Mouse (Mus musculus) CH12.LX (cell line): ENCODE results near the gene D1Pas1. TPM values are rescaled to one million over a fixed set of nuclear protein-coding genes. Genes with fewer than 3 reads are reported as not detected.

Experiments
- DNase-seq: peaks from one replicate; pipeline ENCODE4 v3.0.0-alpha.2; 2013; ENCODE audit errors: extremely low read depth
- H3K27ac ChIP-seq: 2 replicates; pipeline ENCODE4 v1.5.1; 2012; ENCODE audit warnings: low read depth, mild to moderate bottlenecking, control low read depth, moderate library complexity; ENCODE audit not compliant: insufficient read depth
- H3K27me3 ChIP-seq: replicated peaks from 2 replicates; pipeline ENCODE3; 2012; ENCODE audit warnings: inconsistent platforms
- H3K36me3 ChIP-seq, 2 experiments: replicated peaks in 1 of 2; 2 replicates each; pipeline versions ENCODE3 to v1.6.1; 2012; ENCODE audit warnings: inconsistent platforms in 1 of 2, low read length in 1 of 2, mild to moderate bottlenecking in 1 of 2, mixed read lengths in 1 of 2, moderate library complexity in 1 of 2; ENCODE audit not compliant: control insufficient read depth in 1 of 2, insufficient read depth in 1 of 2
- H3K4me1 ChIP-seq, 2 experiments: 2 replicates each; pipeline ENCODE4 v1.6.1; 2012; ENCODE audit warnings: inconsistent platforms in 1 of 2, moderate library complexity in 1 of 2; ENCODE audit not compliant: insufficient read depth in 2 of 2, control insufficient read depth in 1 of 2
- H3K4me2 ChIP-seq: 2 replicates; pipeline ENCODE4 v1.6.1; 2012; ENCODE audit warnings: low read depth, mild to moderate bottlenecking, control low read depth; ENCODE audit not compliant: poor library complexity, insufficient read depth, severe bottlenecking
- H3K4me3 ChIP-seq, 3 experiments: fragments of 150-350 bp in 1 of 3; sonication (generic) in 1 of 3; replicated peaks in 1 of 3; 2 replicates each; pipeline versions ENCODE3 to v1.5.1; 2011 to 2012; ENCODE audit warnings: low read depth in 2 of 3, low read length in 2 of 3, mild to moderate bottlenecking in 2 of 3, moderate library complexity in 2 of 3, control low read depth in 1 of 3, improper control_type of control experiment in 1 of 3, inconsistent platforms in 1 of 3, mixed read lengths in 1 of 3; ENCODE audit not compliant: poor library complexity in 1 of 3
- H3K79me2 ChIP-seq: replicated peaks from 2 replicates; pipeline ENCODE4 v1.6.1; 2012; ENCODE audit warnings: mild to moderate bottlenecking, moderate library complexity; ENCODE audit not compliant: control insufficient read depth, poor library complexity, insufficient read depth, severe bottlenecking; ENCODE audit errors: extremely low read depth
- H3K9ac ChIP-seq: 2 replicates; pipeline ENCODE4 v1.6.1; 2012; ENCODE audit warnings: low read depth, mild to moderate bottlenecking, control low read depth, moderate library complexity; ENCODE audit not compliant: insufficient read depth
- H3K9me3 ChIP-seq: replicated peaks from 2 replicates; pipeline ENCODE3; 2012; ENCODE audit warnings: low read length, inconsistent platforms, mixed read lengths
- BHLHE40 ChIP-seq: IDR thresholded peaks from 2 replicates; pipeline ENCODE4 v1.6.1; 2011; ENCODE audit warnings: mild to moderate bottlenecking, low read depth, low read length, improper control_type of control experiment
- CHD1 ChIP-seq: IDR thresholded peaks from 2 replicates; pipeline ENCODE4 v1.6.1; 2012; ENCODE audit warnings: low read depth, low read length, improper control_type of control experiment, inconsistent platforms
- CHD2 ChIP-seq: IDR thresholded peaks from 2 replicates; pipeline ENCODE4 v1.6.1; 2011; ENCODE audit warnings: low read length, improper control_type of control experiment
- E2F4 ChIP-seq: IDR thresholded peaks from 2 replicates; pipeline ENCODE4 v1.6.1; 2011; ENCODE audit warnings: low read depth, low read length, improper control_type of control experiment; ENCODE audit not compliant: insufficient replicate concordance
- ELF1 ChIP-seq: IDR thresholded peaks from 2 replicates; pipeline ENCODE4 v1.6.1; 2014; ENCODE audit warnings: low read depth, mild to moderate bottlenecking, inconsistent platforms, low read length, improper control_type of control experiment
- EP300 ChIP-seq: IDR thresholded peaks from 2 replicates; pipeline ENCODE4 v1.6.1; 2011; ENCODE audit warnings: low read length, improper control_type of control experiment
- HCFC1 ChIP-seq: IDR thresholded peaks from 2 replicates; pipeline ENCODE4 v1.6.1; 2012; ENCODE audit warnings: low read depth, mild to moderate bottlenecking, inconsistent platforms, low read length, improper control_type of control experiment
- IRF4 ChIP-seq: IDR thresholded peaks from 2 replicates; pipeline ENCODE4 v1.6.1; 2014; ENCODE audit warnings: low read depth, mild to moderate bottlenecking, inconsistent platforms, low read length, improper control_type of control experiment
- JUN ChIP-seq: IDR thresholded peaks from 2 replicates; pipeline ENCODE4 v1.6.1; 2011; ENCODE audit warnings: low read depth, mild to moderate bottlenecking, low read length, improper control_type of control experiment, moderate library complexity; ENCODE audit not compliant: insufficient read depth
- KAT2A ChIP-seq: IDR thresholded peaks from 2 replicates; pipeline ENCODE4 v1.6.1; 2012; ENCODE audit warnings: low read length, improper control_type of control experiment, inconsistent platforms; ENCODE audit not compliant: insufficient replicate concordance
- MEF2A ChIP-seq: IDR thresholded peaks from 2 replicates; pipeline ENCODE4 v1.6.1; 2014; ENCODE audit warnings: low read depth, mild to moderate bottlenecking, inconsistent platforms, low read length, improper control_type of control experiment, borderline replicate concordance
- MXI1 ChIP-seq: IDR thresholded peaks from 2 replicates; pipeline ENCODE4 v1.6.1; 2011; ENCODE audit warnings: mild to moderate bottlenecking, low read depth, low read length, improper control_type of control experiment
- MYC ChIP-seq: IDR thresholded peaks from 2 replicates; pipeline ENCODE4 v1.6.1; 2011; ENCODE audit warnings: low read depth, mild to moderate bottlenecking, improper control_type of control experiment, low read length
- NELFE ChIP-seq: IDR thresholded peaks from 2 replicates; pipeline ENCODE4 v1.6.1; 2011; ENCODE audit warnings: low read depth, low read length, improper control_type of control experiment
- NRF1 ChIP-seq: IDR thresholded peaks from 2 replicates; pipeline ENCODE4 v1.6.1; 2014; ENCODE audit warnings: low read depth, mild to moderate bottlenecking, inconsistent platforms, low read length, improper control_type of control experiment, moderate library complexity
- PAX5 ChIP-seq: IDR thresholded peaks from 2 replicates; pipeline ENCODE4 v1.6.1; 2012; ENCODE audit warnings: low read length, inconsistent platforms, mixed read lengths
- POLR2A ChIP-seq: IDR thresholded peaks from 2 replicates; pipeline ENCODE4 v1.6.1; 2011; ENCODE audit warnings: low read depth, mild to moderate bottlenecking, improper control_type of control experiment, low read length
- POLR2AphosphoS2 ChIP-seq: IDR thresholded peaks from 2 replicates; pipeline ENCODE4 v1.6.1; 2011; ENCODE audit warnings: low read depth, low read length, improper control_type of control experiment
- RAD21 ChIP-seq: IDR thresholded peaks from 2 replicates; pipeline ENCODE4 v1.6.1; 2011; ENCODE audit warnings: low read depth, mild to moderate bottlenecking, low read length, improper control_type of control experiment, moderate library complexity
- RCOR1 ChIP-seq: conservative IDR thresholded peaks from 2 replicates; pipeline ENCODE4 v1.6.1; 2012; ENCODE audit warnings: low read depth, mild to moderate bottlenecking, inconsistent platforms, low read length, improper control_type of control experiment
- SIN3A ChIP-seq: IDR thresholded peaks from 2 replicates; pipeline ENCODE4 v1.6.1; 2012; ENCODE audit warnings: low read length, improper control_type of control experiment, inconsistent platforms
- SMC3 ChIP-seq: IDR thresholded peaks from 2 replicates; pipeline ENCODE4 v1.6.1; 2011; ENCODE audit warnings: low read depth, low read length, improper control_type of control experiment
- TBP ChIP-seq: conservative IDR thresholded peaks from 2 replicates; pipeline ENCODE4 v1.6.1; 2011; ENCODE audit warnings: low read depth, low read length, improper control_type of control experiment
- TCF12 ChIP-seq: IDR thresholded peaks from 2 replicates; pipeline ENCODE4 v1.6.1; 2014; ENCODE audit warnings: low read depth, mild to moderate bottlenecking, inconsistent platforms, low read length, improper control_type of control experiment
- UBTF ChIP-seq: IDR thresholded peaks from 2 replicates; pipeline ENCODE4 v1.6.1; 2012; ENCODE audit warnings: low read depth, mild to moderate bottlenecking, inconsistent platforms, low read length, improper control_type of control experiment, moderate library complexity
- USF1 ChIP-seq: IDR thresholded peaks from 2 replicates; pipeline ENCODE4 v1.6.1; 2014; ENCODE audit warnings: low read depth, mild to moderate bottlenecking, inconsistent platforms, low read length, improper control_type of control experiment
- ZNF384 ChIP-seq: IDR thresholded peaks from 2 replicates; pipeline ENCODE4 v1.6.1; 2012; ENCODE audit warnings: low read depth, low read length, improper control_type of control experiment, inconsistent platforms
- dilution Hi-C: fragments of 300-500 bp; cut with MboI; formaldehyde crosslinking; loops from 2 replicates; pipeline ENCODE4 v1.14.3; 2020; ENCODE audit warnings: low sequenced_read_pairs; ENCODE audit not compliant: extremely low pct_unique_long_range_greater_than_20kb, extremely low pct_ligation_motif_present
- in situ Hi-C: fragments of 300-500 bp; cut with MboI; formaldehyde crosslinking; loops from 3 replicates; pipeline ENCODE4 v1.14.3; 2019; ENCODE audit warnings: low sequenced_read_pairs, low pct_ligation_motif_present, low pct_unique_long_range_greater_than_20kb, mixed read lengths
- polyA plus RNA-seq: library from polyadenylated mRNA; unstranded; fragments of >175 nt; gene quantifications from 2 replicates; pipeline ENCODE4 v1.2.1, GENCODE M21; 2012; ENCODE audit warnings: low read depth; ENCODE audit not compliant: insufficient read length
- total RNA-seq, 2 experiments: library from RNA; depleted of rRNA; stranded (reverse); fragments of 300-350 nt in 1 of 2; fragments of >200 nt in 1 of 2; gene quantifications; 2 replicates each; pipeline ENCODE4 v1.2.3; 2012 to 2014

The D1Pas1 gene
- total and polyA plus RNA-seq, 3 experiments, result not detected

DNA sequence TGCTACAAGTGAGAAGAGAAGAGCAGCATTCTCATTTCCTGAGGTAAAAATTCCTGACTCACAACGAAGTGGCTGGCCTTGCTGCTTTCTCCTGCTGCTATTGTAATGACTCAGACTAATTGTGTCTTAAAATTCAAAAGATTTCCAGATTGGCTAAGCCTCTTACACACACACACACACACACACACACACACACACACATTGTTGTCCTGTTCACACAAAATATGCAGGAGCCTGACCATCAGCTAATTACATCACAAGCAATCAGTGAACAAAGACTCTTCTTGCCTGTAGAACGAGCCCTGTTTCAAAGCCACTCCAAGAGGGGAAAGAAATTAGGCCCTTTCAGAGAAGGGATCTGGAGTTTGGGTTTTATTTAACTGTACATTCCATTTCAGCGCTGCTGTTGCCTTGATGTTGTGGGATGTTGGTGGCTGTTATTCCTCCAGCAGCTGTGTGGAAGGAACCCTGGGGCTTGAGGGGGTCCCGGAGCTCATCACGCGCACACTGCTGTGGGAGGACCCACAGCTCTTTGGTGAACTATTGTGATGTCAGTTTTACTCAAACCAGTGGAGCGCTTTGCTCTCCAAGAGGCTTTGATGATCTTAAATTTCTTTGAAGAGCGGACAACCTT is 40.8 kb upstream of the D1Pas1 start:
- no peak for TF ChIP-seq USF1
- TF ChIP-seq JUN, result no peak
- no peak for TF ChIP-seq IRF4
- TF ChIP-seq TBP, result no peak
- no peak for TF ChIP-seq NRF1
- no peak for TF ChIP-seq RAD21
- no peak for TF ChIP-seq POLR2A
- no peak for TF ChIP-seq TCF12
- TF ChIP-seq HCFC1, result no peak
- TF ChIP-seq ZNF384, result no peak
- TF ChIP-seq RCOR1, result no peak
- TF ChIP-seq ELF1, result no peak
- no peak for TF ChIP-seq MYC
- no peak for TF ChIP-seq E2F4
- no peak for TF ChIP-seq UBTF
- TF ChIP-seq SMC3, result no peak
- no peak for TF ChIP-seq KAT2A
- no peak for TF ChIP-seq CHD1
- no peak for TF ChIP-seq CHD2
- TF ChIP-seq MEF2A, result no peak
- H3K4me1 ChIP-seq, result peaks cover 0 to 24% of the 10 kb centered on the region in 2 experiments; a peak in 2 of 4 replicates
- no peaks in the 10 kb centered on the region for H3K36me3 ChIP-seq
- H3K9ac ChIP-seq, result no peak overlapping the region
- H3K9me3 ChIP-seq, result no peaks in the 10 kb centered on the region
- no peaks in the 10 kb centered on the region for H3K27me3 ChIP-seq
- H3K4me3 ChIP-seq, result no peak overlapping the region
- DNase-seq, result no peak
- in situ Hi-C loops, result no loop called here
- H3K79me2 ChIP-seq, result no peaks in the 10 kb centered on the region
- no peak overlapping the region for H3K27ac ChIP-seq
- dilution Hi-C loops, result no loop called here
- H3K4me2 ChIP-seq, result no peak overlapping the region

DNA sequence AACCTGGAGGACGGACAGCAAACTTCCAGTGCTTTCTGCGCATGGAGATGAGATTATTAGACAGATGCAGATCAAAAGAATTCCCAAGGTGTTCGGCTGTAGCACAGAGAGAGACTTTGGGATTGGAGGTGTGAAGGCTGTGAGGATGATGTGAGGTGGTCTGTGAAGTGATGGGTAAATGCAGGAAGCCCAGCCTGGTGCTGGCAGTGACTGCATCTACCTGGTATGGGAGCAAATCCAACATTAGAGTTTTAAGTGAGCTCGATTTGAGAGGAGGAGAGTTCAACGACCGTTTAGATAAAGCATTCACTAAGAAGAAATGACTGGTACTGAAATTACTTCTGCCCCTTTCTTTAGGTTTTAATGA is 40.3 kb upstream of the D1Pas1 start:
- Histone ChIP-seq H3K4me1 (peaks cover 0 to 24% of the 10 kb centered on the region in 2 experiments; a peak in 2 of 4 replicates), H3K79me2 (no peaks in the 10 kb centered on the region), H3K36me3 (no peaks in the 10 kb centered on the region), H3K9ac (no peak overlapping the region), H3K9me3 (no peaks in the 10 kb centered on the region), H3K27ac (no peak overlapping the region), H3K27me3 (no peaks in the 10 kb centered on the region), H3K4me3 (no peak overlapping the region), H3K4me2 (no peak overlapping the region)
- DNase-seq, result no peak
- in situ Hi-C loops (no loop called here), dilution Hi-C loops (no loop called here)
- TF ChIP-seq TCF12, result no peak
- TF ChIP-seq POLR2A, result no peak
- TF ChIP-seq RAD21, result no peak
- TF ChIP-seq MYC, result no peak
- TF ChIP-seq SIN3A, result no peak
- no peak for TF ChIP-seq JUN
- TF ChIP-seq NELFE, result no peak
- no peak for TF ChIP-seq MXI1
- TF ChIP-seq CHD1, result no peak
- TF ChIP-seq RCOR1, result no peak
- TF ChIP-seq UBTF, result no peak
- TF ChIP-seq E2F4, result no peak
- TF ChIP-seq HCFC1, result no peak
- TF ChIP-seq BHLHE40, result no peak
- TF ChIP-seq PAX5, result no peak
- TF ChIP-seq POLR2AphosphoS2, result no peak
- TF ChIP-seq EP300, result no peak
- TF ChIP-seq ZNF384, result no peak
- no peak for TF ChIP-seq NRF1
